In genomic region chr1:43880396-43880795, GRCm38 (mm10) we compare ENCODE assay signal across 22 mouse cellular contexts. TPM values are rescaled to one million over a fixed set of nuclear protein-coding genes. Genes with fewer than 3 reads are reported as not detected.
DNase-seq lines count a peak whose midpoint lies in the region; ATAC-seq and TF ChIP-seq lines count a peak whose summit lies in the region.
"Had no signal": no experiment of that assay in that cellular context is flagged by ENCODE, and none has a peak within 500 bp of the region (broad histone marks: within the 10 kb centered on the region; RNA-seq: fewer than 3 reads in every experiment).

No protein-coding gene starts in this region.

- no peaks in the 10 kb centered on the region; the same call in none of the 2 replicates for H3K4me1 ChIP-seq in spleen, adult 2 months (ENCODE audit: control insufficient read depth, insufficient read depth, insufficient read length)
- H3K4me1 ChIP-seq in thymus, adult 2 months (replicated peaks; ENCODE audit: control insufficient read depth, insufficient read depth, low read length): peaks cover 5% of the 10 kb centered on the region
- H3K4me1 ChIP-seq in forebrain, embryonic 14.5 days (ENCODE audit: control insufficient read depth, insufficient read depth, low read length): no peaks in the 10 kb centered on the region
- H3K4me1 ChIP-seq in hindbrain, embryonic 14.5 days (replicated peaks; ENCODE audit: control insufficient read depth, insufficient read depth, low read length): no peaks in the 10 kb centered on the region
- H3K4me1 ChIP-seq: embryonic facial prominence, embryonic 15.5 days; forebrain, embryonic 15.5 days; midbrain, embryonic 12.5 days; neural tube, embryonic 12.5 days had no signal

- H3K27me3 ChIP-seq in spleen, adult 2 months (ENCODE audit: control insufficient read depth, insufficient read depth, low read length): no peaks in the 10 kb centered on the region
- no peaks in the 10 kb centered on the region for H3K27me3 ChIP-seq in thymus, adult 2 months (ENCODE audit: control insufficient read depth, insufficient read depth, low read length)
- no peaks in the 10 kb centered on the region for H3K27me3 ChIP-seq in forebrain, embryonic 14.5 days (replicated peaks; ENCODE audit: control insufficient read depth, insufficient read depth, low read length)
- no peaks in the 10 kb centered on the region for H3K27me3 ChIP-seq in hindbrain, embryonic 14.5 days (ENCODE audit: control insufficient read depth, insufficient read depth, low read length)
- H3K27me3 ChIP-seq: embryonic facial prominence, embryonic 15.5 days; forebrain, embryonic 15.5 days; midbrain, embryonic 12.5 days; neural tube, embryonic 12.5 days had no signal

- no peak overlapping the region for H3K4me2 ChIP-seq in forebrain, embryonic 14.5 days (ENCODE audit: low read length)
- H3K4me2 ChIP-seq in hindbrain, embryonic 14.5 days (replicated peaks): no peak overlapping the region
- H3K4me2 ChIP-seq: embryonic facial prominence, embryonic 15.5 days; forebrain, embryonic 15.5 days; heart, embryonic 11.5 days; midbrain, embryonic 12.5 days; neural tube, embryonic 12.5 days had no signal

- DNase-seq in spleen, adult 2 months (ENCODE audit: low read depth in 1 of 2, low spot score in 2 of 2): peak; percentile 10 to 44
- DNase-seq in spleen, postnatal 4 days (ENCODE audit: low spot score in 2 of 2): no peak
- DNase-seq in thymus, adult 2 months: peak; percentile 39
- DNase-seq in forebrain, embryonic 14.5 days (ENCODE audit: low spot score): no peak
- DNase-seq in retina, embryonic 14.5 days (ENCODE audit: low spot score): no peak
- no peak for DNase-seq in hindbrain, embryonic 14.5 days (ENCODE audit: low spot score)
- DNase-seq: adrenal gland, postnatal 36 days; cerebellum, adult 9-11 months; gastrocnemius, postnatal 10 days; kidney, adult 2 months; layer of hippocampus, postnatal 36 days; right cerebral cortex, adult 18-20 months; right cerebral cortex, postnatal 4 days had no signal

- peak; percentile 95 for ATAC-seq in activated CD4-positive, CD25-positive, alpha-beta regulatory T cell, adult 4 months
- no peak for ATAC-seq in forebrain, embryonic 14.5 days
- ATAC-seq in hindbrain, embryonic 14.5 days (ENCODE audit: low FRiP score): no peak
- ATAC-seq: forebrain, embryonic 15.5 days; lung, postnatal 0 days had no signal

- no peaks in the 10 kb centered on the region for H3K36me3 ChIP-seq in spleen, adult 2 months (ENCODE audit: control insufficient read depth, insufficient read depth, low read length)
- H3K36me3 ChIP-seq in thymus, adult 2 months (ENCODE audit: control insufficient read depth, insufficient read depth, low read length): no peaks in the 10 kb centered on the region
- H3K36me3 ChIP-seq in forebrain, embryonic 14.5 days (ENCODE audit: control insufficient read depth, insufficient read depth, low read length): no peaks in the 10 kb centered on the region
- no peaks in the 10 kb centered on the region for H3K36me3 ChIP-seq in hindbrain, embryonic 14.5 days (replicated peaks; ENCODE audit: control insufficient read depth, insufficient read depth)
- H3K36me3 ChIP-seq: embryonic facial prominence, embryonic 15.5 days; forebrain, embryonic 15.5 days; hindbrain, embryonic 10.5 days; midbrain, embryonic 12.5 days; neural tube, embryonic 12.5 days had no signal

- H3K27ac ChIP-seq in spleen, adult 2 months (ENCODE audit: insufficient read depth, low read length): no peak overlapping the region
- no peak overlapping the region for H3K27ac ChIP-seq in thymus, adult 2 months (ENCODE audit: control insufficient read depth, insufficient read depth, low read length)
- H3K27ac ChIP-seq in forebrain, embryonic 14.5 days (ENCODE audit: low read depth, low read length): no peak overlapping the region
- no peak overlapping the region for H3K27ac ChIP-seq in hindbrain, embryonic 14.5 days
- H3K27ac ChIP-seq: embryonic facial prominence, embryonic 15.5 days; forebrain, embryonic 15.5 days; hindbrain, embryonic 10.5 days; kidney, postnatal 0 days; midbrain, embryonic 12.5 days; neural tube, embryonic 12.5 days had no signal

- no peak overlapping the region for H3K4me3 ChIP-seq in spleen, adult 2 months (ENCODE audit: extremely low read depth, insufficient read depth, insufficient read length)
- H3K4me3 ChIP-seq in thymus, adult 2 months (ENCODE audit: control insufficient read depth, insufficient read depth, low read length): no peak overlapping the region
- no peak overlapping the region for H3K4me3 ChIP-seq in forebrain, embryonic 14.5 days (ENCODE audit: low read depth, low read length)
- no peak overlapping the region for H3K4me3 ChIP-seq in hindbrain, embryonic 14.5 days (replicated peaks; ENCODE audit: low read length)
- H3K4me3 ChIP-seq: embryonic facial prominence, embryonic 15.5 days; forebrain, embryonic 15.5 days; hindbrain, embryonic 10.5 days; midbrain, embryonic 12.5 days; neural tube, embryonic 12.5 days had no signal

- WGBS in spleen, adult 2 months: 30% methylated on average over 3 of the region's 3 CpGs
- WGBS in thymus, adult 2 months: 11% methylated on average over 3 of the region's 3 CpGs
- WGBS in forebrain, embryonic 14.5 days: 80% methylated on average over 3 of the region's 3 CpGs
- WGBS in hindbrain, embryonic 14.5 days: 82% methylated on average over 3 of the region's 3 CpGs

- H3K9me3 ChIP-seq in forebrain, embryonic 14.5 days (replicated peaks; ENCODE audit: control insufficient read depth, low read length): no peaks in the 10 kb centered on the region
- no peaks in the 10 kb centered on the region for H3K9me3 ChIP-seq in hindbrain, embryonic 14.5 days (ENCODE audit: control insufficient read depth, low read length)
- H3K9me3 ChIP-seq: embryonic facial prominence, embryonic 15.5 days; forebrain, embryonic 15.5 days; hindbrain, embryonic 10.5 days; midbrain, embryonic 12.5 days; neural tube, embryonic 12.5 days had no signal

- no peak for TF ChIP-seq CTCF in spleen, adult 2 months (IDR thresholded peaks at IDR 0.05; ENCODE audit: extremely low read depth, insufficient read depth, insufficient read length, insufficient replicate concordance)
- TF ChIP-seq CTCF in thymus, adult 2 months (IDR thresholded peaks at IDR 0.05; ENCODE audit: borderline replicate concordance, control insufficient read depth, extremely low read depth, insufficient read depth, low read length, poor library complexity): no peak

- no peak overlapping the region for H3K9ac ChIP-seq in forebrain, embryonic 14.5 days (ENCODE audit: low read length)
- no peak overlapping the region for H3K9ac ChIP-seq in hindbrain, embryonic 14.5 days
- H3K9ac ChIP-seq: embryonic facial prominence, embryonic 15.5 days; forebrain, embryonic 15.5 days; midbrain, embryonic 12.5 days; neural tube, embryonic 12.5 days had no signal

- no peak for TF ChIP-seq POLR2A in spleen, adult 2 months (IDR thresholded peaks at IDR 0.05; ENCODE audit: low read depth, low read length)
- TF ChIP-seq POLR2A in thymus, adult 2 months (IDR thresholded peaks at IDR 0.05; ENCODE audit: control insufficient read depth, extremely low read depth, insufficient read depth, low read length, poor library complexity): no peak

RNA-seq across cellular contexts. Expression of gene Uxs1, which starts 52.8 kb away (rescaled TPM):
- 3.5 and 4.9 TPM in 2 replicates for polyA plus RNA-seq in spleen, adult 2 months (2012; rRNA removed)
- polyA plus RNA-seq in activated CD4-positive, CD25-positive, alpha-beta regulatory T cell, adult 4 months (2017; shearing (Covaris generic)): 10 to 100 TPM; 15.5 to 20.8 TPM
- polyA plus RNA-seq in thymus, adult 2 months (2012; rRNA removed): 9.0 and 11.0 TPM in 2 replicates
- polyA plus RNA-seq in forebrain, embryonic 14.5 days (2014; fragmentation: Nextera tagmentation; extraction: Ambion mirVana): 14.1 and 18.5 TPM in 2 replicates
- 16.8 and 17.7 TPM in 2 replicates for polyA plus RNA-seq in hindbrain, embryonic 14.5 days (2014; fragmentation: Nextera tagmentation; extraction: Ambion mirVana)

RNA-seq across cellular contexts. Expression of gene Tpp2, which starts 53.1 kb away (rescaled TPM):
- 4.5 and 4.7 TPM in 2 replicates for polyA plus RNA-seq in spleen, adult 2 months (2012; rRNA removed)
- polyA plus RNA-seq in activated CD4-positive, CD25-positive, alpha-beta regulatory T cell, adult 4 months (2017; shearing (Covaris generic)): 100 to 1,000 TPM; 111 to 114 TPM
- 12.0 and 13.4 TPM in 2 replicates for polyA plus RNA-seq in thymus, adult 2 months (2012; rRNA removed)
- 45.1 and 53.3 TPM in 2 replicates for polyA plus RNA-seq in forebrain, embryonic 14.5 days (2014; fragmentation: Nextera tagmentation; extraction: Ambion mirVana)
- polyA plus RNA-seq in hindbrain, embryonic 14.5 days (2014; fragmentation: Nextera tagmentation; extraction: Ambion mirVana): 59.1 and 60.5 TPM in 2 replicates

Comparison
In these comparisons a context has a peak if more than half of its experiments do, and no peak if none do; other contexts are left out.
1. DNase-seq: peak in spleen, adult 2 months (2 of 2) and thymus, adult 2 months (single experiment); none in spleen, postnatal 4 days (0 of 2), forebrain, embryonic 14.5 days (single experiment), retina, embryonic 14.5 days (single experiment) and hindbrain, embryonic 14.5 days (single experiment).